Mouse (Mus musculus) midbrain, embryonic 13.5 days (tissue): Measurements from ENCODE around the gene Elobl. TPM values are rescaled to one million over a fixed set of nuclear protein-coding genes. Genes with fewer than 3 reads are reported as not detected.

Experiments
- ATAC-seq: fragments of 200-750 bp; cut with Nextera tagmentation; 2 replicates; pipeline ENCODE4 v1.8.0; 2017; ENCODE audit warnings: mild to moderate bottlenecking, moderate TSS enrichment, moderate library complexity
- H3K27ac ChIP-seq: fragments of 300-500 bp; sonication (generic); 2 replicates; pipeline ENCODE4 v1.5.1; 2015; ENCODE audit warnings: inconsistent platforms, mild to moderate bottlenecking, moderate library complexity
- H3K27me3 ChIP-seq: fragments of 300-500 bp; sonication (generic); 2 replicates; pipeline ENCODE4 v1.6.1; 2015; ENCODE audit warnings: mild to moderate bottlenecking, inconsistent platforms
- H3K36me3 ChIP-seq: fragments of 300-500 bp; sonication (generic); 2 replicates; pipeline ENCODE4 v1.6.1; 2015; ENCODE audit warnings: mild to moderate bottlenecking, inconsistent platforms
- H3K4me1 ChIP-seq: fragments of 300-500 bp; sonication (generic); replicated peaks from 2 replicates; pipeline ENCODE4 v1.6.1; 2015; ENCODE audit warnings: inconsistent platforms
- H3K4me2 ChIP-seq: fragments of 300-500 bp; sonication (generic); replicated peaks from 2 replicates; pipeline ENCODE4 v1.6.1; 2015; ENCODE audit warnings: moderate library complexity, mild to moderate bottlenecking, inconsistent platforms
- H3K4me3 ChIP-seq: fragments of 300-500 bp; sonication (generic); replicated peaks from 2 replicates; pipeline ENCODE4 v1.5.1; 2015; ENCODE audit warnings: mild to moderate bottlenecking, inconsistent platforms
- H3K9ac ChIP-seq: fragments of 300-500 bp; sonication (generic); replicated peaks from 2 replicates; pipeline ENCODE4 v1.6.1; 2015; ENCODE audit warnings: mild to moderate bottlenecking, inconsistent platforms
- H3K9me3 ChIP-seq: fragments of 300-500 bp; sonication (generic); 2 replicates; pipeline ENCODE4 v1.6.1; 2016; ENCODE audit warnings: mild to moderate bottlenecking, inconsistent platforms
- WGBS: fragments of 180-500 bp; shearing (Covaris S2); methylation state at CpG from one replicate; pipeline ENCODE4 v1.1.7; 2015; 5-methylcytosine and 5-hydroxymethylcytosine counted together
- polyA plus RNA-seq: library from polyadenylated mRNA; unstranded; fragments of >200 nt; fragmentation: Nextera tagmentation; extraction: Ambion mirVana; gene quantifications from 2 replicates; pipeline ENCODE4 v1.2.1, GENCODE M21; 2015

Elobl gene
- polyA plus RNA-seq, 1 experiment from 2014 or later: not detected

DNA sequence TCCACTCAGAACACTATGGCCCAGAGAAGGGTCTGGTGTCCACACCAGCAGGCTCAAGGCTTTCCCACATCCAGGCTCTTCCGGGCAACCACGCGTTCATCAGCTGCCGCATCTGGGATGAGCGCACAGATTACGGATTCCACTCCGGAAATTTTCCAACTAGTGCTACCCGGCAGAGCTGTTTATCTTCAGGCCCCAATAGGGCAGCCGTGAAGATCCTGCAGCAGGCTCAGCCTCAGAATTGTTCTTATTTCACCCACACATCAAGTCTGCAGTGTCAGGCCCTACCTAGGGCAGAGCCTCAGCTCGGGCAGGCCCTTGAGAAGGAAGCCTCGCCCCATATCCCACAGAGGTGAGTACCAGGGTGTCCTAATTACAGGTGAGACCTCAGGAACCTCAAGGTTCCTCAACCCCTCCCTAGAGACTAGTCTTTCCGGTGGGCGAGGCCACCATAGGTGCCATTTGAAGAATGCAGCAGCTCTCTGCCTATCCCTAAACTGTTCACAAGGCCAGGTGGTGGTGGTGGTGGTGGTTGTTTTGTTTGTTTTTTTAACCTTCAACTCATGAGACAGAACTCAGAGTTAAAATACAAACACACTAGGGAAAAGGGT, 16.0 kb downstream of the Elobl start:
- Histone ChIP-seq H3K36me3 (peaks cover 16% of the 10 kb centered on the region; the same call in 1 of the 2 replicates), H3K27me3 (no peaks in the 10 kb centered on the region), H3K4me1 (peaks cover 13% of the 10 kb centered on the region), H3K9me3 (no peaks in the 10 kb centered on the region), H3K4me2 (no peak overlapping the region), H3K27ac (no peak overlapping the region), H3K9ac (no peak overlapping the region), H3K4me3 (no peak overlapping the region)
- ATAC-seq: no peak
- 92% methylated on average over 13 of the region's 13 CpGs for WGBS

DNA sequence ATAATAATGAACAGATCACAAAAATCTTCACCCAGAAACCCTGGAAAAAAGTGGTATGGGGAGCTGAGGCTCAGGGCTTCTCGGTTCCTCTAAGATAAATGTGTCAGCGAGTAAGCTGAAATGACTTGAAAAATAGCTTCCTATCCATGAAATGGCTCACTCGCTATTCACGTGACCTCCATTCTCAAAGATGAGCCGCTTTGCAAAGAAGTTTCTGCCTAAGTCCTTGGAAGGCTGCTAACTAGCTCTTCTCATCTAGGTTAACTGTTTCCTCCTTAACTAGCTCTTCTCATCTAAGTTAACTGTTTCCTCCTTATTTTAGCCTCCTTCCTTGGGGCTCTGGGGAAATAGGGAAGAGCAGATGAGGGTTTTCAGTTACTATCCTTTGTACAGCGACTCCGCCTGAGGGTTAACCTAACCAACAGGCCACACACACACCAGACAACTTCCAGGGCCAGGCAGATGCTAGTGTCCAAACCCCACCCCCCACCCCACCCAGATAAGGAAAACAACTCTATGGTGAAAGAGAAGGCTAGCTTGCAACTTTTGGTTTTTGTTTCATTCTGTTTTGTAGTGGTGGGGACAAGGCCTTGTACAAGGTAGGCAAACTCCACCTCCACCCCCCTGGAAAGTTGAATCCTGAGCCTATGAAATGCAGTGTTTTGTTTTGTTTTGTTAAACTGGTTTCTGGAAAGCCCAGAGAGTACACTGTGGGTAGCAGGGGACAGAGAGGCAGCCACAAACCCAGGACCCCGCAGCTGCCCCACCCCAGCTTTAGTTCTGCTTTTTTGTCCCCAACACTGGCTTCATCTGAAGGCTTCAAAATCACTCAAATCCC, 16.7 kb downstream of the Elobl start:
- ATAC-seq: no peak
- Histone ChIP-seq H3K9me3 (no peaks in the 10 kb centered on the region), H3K36me3 (peaks cover 16% of the 10 kb centered on the region; the same call in 1 of the 2 replicates), H3K27ac (no peak overlapping the region), H3K4me1 (peaks cover 9% of the 10 kb centered on the region), H3K9ac (no peak overlapping the region), H3K4me3 (no peak overlapping the region), H3K27me3 (no peaks in the 10 kb centered on the region), H3K4me2 (no peak overlapping the region)
- 96% methylated on average over 8 of the region's 8 CpGs for WGBS

DNA sequence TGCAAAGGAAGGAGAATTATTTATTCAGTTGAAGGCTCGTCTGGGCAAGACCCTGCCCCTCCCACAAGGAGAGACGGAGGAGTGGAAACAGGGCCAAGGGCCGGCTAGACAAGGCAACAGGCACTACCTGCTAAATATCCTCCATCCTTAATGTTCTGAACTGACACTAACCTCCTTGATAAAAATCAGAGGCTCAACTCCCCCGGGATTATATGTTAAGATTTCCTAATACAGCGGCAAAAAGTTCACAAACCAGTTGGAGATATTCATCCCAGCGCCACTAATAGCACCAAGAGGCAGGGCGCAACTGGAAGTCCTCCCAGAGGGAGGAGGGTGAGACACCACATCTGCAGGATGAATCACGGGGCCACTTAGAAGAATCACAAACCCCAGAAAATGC, 17.8 kb downstream of the Elobl start:
- Histone ChIP-seq H3K27ac (no peak overlapping the region), H3K4me1 (no peaks in the 10 kb centered on the region), H3K4me3 (no peak overlapping the region), H3K9me3 (no peaks in the 10 kb centered on the region), H3K27me3 (no peaks in the 10 kb centered on the region), H3K9ac (no peak overlapping the region), H3K4me2 (no peak overlapping the region), H3K36me3 (peaks cover 21% of the 10 kb centered on the region)
- no peak for ATAC-seq
- 77% methylated on average over 8 of the region's 8 CpGs for WGBS

DNA sequence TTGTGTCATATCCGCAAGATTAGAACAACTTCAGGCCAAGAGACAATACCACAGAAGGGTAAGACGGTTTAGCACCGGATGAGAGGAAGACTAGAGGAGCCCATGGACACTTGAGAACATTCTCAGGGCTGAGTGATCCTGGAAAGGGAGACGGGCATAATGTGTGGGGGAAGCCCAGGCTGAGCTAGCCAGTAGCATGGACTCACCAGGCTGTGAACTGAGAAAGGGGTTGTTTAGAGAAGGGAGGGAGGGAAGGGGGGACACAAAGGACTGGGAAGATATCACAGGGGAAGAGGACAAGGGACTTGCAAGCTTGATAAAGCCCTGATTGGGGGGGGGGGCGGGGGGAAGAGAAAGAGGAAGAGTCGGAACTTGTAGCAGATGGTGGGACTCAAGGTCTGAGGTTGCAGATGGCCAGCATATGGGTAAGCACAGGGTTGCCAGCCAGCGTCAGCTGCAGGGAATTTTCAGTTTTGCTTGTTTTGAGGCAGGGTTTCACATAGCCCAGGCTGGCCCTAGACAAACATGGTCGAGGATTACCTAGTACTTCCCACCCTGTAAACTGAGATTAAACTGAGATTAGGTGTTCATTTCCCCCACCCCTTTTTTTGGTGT, 20.7 kb downstream of the Elobl start:
- Histone ChIP-seq H3K36me3 (peaks cover 22% of the 10 kb centered on the region), H3K4me2 (no peak overlapping the region), H3K4me3 (no peak overlapping the region), H3K9me3 (no peaks in the 10 kb centered on the region), H3K27me3 (no peaks in the 10 kb centered on the region), H3K27ac (no peak overlapping the region), H3K4me1 (no peaks in the 10 kb centered on the region), H3K9ac (no peak overlapping the region)
- 79% methylated on average over 8 of the region's 8 CpGs for WGBS
- ATAC-seq: no peak

DNA sequence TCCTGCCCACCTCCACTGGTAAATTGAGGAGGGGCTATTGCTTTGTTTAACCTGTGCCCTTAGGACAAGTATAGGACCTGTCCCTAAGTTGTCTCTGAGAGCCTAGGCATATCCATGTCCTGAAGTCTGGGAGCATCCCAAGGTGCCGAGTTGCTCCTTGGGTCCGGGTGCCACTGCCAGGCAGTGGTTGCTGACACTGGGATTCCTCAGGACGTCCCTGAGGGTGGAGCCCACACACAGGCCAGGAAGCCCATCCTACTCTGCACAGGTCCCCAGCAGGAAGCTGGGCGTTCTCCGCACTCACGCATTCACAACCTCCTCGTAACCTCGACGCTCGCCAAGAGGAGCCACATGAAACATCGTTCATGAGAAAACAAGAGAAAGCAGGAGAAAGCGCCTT, 25.2 kb downstream of the Elobl start:
- H3K27me3 ChIP-seq: no peaks in the 10 kb centered on the region
- H3K4me2 ChIP-seq: no peak overlapping the region
- ATAC-seq: no peak
- no peak overlapping the region for H3K27ac ChIP-seq
- no peak overlapping the region for H3K4me3 ChIP-seq
- WGBS: 88% methylated on average over 12 of the region's 12 CpGs
- H3K4me1 ChIP-seq: no peaks in the 10 kb centered on the region
- H3K36me3 ChIP-seq: peaks cover 21% of the 10 kb centered on the region
- H3K9ac ChIP-seq: no peak overlapping the region
- no peaks in the 10 kb centered on the region for H3K9me3 ChIP-seq

DNA sequence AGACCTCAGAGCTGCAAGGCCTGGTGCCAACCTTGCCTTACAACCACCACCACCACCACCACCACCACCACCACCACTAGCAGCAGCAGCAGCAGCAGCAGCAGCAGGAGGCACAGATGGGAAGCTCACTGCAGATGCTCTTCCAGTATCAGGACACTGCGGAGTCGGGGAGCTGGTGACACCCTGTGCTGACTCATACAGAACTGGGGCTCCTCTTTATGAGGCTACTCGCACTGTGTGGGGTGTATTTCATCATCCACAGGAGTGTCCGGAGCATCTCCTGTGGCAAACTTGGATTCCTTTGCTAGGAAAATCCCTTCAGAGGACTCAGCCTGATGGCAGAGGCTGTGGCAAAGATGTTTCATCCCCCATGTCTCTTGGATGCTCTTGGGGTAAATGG, 27.1 kb downstream of the Elobl start:
- Histone ChIP-seq H3K4me2 (no peak overlapping the region), H3K36me3 (peaks cover 32% of the 10 kb centered on the region), H3K27ac (no peak overlapping the region), H3K4me1 (no peaks in the 10 kb centered on the region), H3K9ac (no peak overlapping the region), H3K9me3 (no peaks in the 10 kb centered on the region), H3K4me3 (no peak overlapping the region), H3K27me3 (no peaks in the 10 kb centered on the region)
- WGBS: 96% methylated on average over 4 of the region's 4 CpGs
- no peak for ATAC-seq

DNA sequence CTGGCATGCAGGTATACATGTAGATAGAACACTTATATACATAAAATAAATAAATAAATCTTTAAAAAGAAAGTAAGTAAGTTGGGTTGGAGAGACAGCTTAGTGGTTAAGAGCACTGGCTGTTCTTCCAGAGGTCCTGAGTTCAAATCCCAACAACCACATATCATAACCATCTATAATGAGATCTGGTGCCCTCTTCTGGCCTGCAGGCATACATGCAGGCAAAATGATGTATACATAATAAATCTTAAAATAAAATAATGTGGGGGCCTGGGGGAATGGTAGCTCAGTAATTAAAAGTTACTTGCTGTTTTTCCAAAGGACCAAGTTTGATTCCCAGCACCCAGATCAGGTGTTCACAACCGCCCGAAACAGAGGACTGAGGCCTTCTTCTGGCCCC, 28.0 kb downstream of the Elobl start:
- Histone ChIP-seq H3K4me3 (no peak overlapping the region), H3K9me3 (no peaks in the 10 kb centered on the region), H3K4me2 (no peak overlapping the region), H3K27ac (no peak overlapping the region), H3K4me1 (no peaks in the 10 kb centered on the region), H3K36me3 (peaks cover 34% of the 10 kb centered on the region), H3K9ac (no peak overlapping the region), H3K27me3 (no peaks in the 10 kb centered on the region)
- 89% methylated on average over 2 of the region's 2 CpGs for WGBS
- ATAC-seq: no peak

DNA sequence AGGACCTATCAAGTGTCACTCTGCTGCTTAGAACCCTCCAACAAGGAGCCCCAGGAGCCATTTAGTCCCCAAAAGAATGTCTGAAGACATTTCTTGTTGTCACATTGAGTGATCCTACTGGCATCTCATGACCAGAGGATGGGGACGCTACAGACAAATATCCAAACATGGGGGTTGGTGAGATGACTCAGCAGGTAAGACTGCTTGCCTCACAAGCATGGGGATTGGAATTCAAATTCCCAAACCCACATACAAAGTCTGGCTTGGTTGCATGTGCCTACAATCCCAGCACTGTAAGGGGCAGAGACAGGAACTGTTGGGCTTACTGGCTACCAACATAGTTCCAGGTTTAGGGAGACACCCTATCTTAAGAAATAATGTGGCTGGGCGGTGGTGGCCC, 28.8 kb downstream of the Elobl start:
- ATAC-seq: no peak
- Histone ChIP-seq H3K27ac (no peak overlapping the region), H3K4me1 (no peaks in the 10 kb centered on the region), H3K27me3 (no peaks in the 10 kb centered on the region), H3K9ac (no peak overlapping the region), H3K4me3 (no peak overlapping the region), H3K36me3 (peaks cover 38% of the 10 kb centered on the region), H3K9me3 (no peaks in the 10 kb centered on the region), H3K4me2 (no peak overlapping the region)
- WGBS: 93% methylated on average over 2 of the region's 2 CpGs

DNA sequence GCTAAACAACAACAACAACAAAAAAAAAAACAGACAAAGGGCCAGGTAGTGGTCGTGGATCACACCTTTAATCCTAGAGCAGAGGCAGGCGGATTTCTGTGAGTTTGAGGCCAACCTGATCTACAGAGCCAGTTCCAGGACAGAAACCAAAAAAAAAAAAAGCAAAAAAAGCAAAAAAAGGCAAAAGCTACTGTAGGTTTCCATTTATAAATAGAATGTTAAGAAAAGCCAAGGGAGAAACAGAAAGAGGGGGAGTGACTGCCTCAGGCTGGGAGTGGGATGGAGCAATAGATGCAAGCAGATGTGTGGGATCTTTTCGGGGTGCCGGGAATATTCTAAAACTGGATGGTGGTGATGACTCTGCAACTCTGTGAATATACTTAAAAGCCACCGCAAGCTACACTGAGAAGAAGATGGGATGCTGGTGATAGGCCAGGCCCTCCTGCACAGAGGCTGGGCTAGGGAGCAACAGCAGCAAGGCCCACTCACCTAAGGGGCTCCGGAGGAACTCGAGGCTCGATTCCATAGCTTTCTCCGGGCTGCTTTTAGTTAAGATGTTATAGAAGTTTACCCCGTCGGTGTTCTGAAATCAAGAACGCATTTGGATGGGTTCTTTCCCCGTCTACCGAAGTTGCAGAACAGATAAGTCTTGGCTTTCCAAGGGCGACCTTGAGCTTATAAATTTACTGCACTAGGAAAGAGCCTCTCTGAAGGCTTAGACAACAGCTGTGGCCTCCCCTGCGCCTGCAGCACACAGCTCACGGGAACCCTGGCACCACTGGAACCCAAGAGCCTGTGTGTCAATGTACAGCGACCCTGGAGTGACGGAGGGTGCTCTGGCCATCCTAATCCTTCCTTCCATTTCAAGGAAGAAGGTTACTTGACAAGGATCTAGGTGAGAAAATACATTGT, 32.4 kb downstream of the Elobl start:
- H3K4me1 ChIP-seq: no peaks in the 10 kb centered on the region
- WGBS: 94% methylated on average over 19 of the region's 19 CpGs
- no peak overlapping the region for H3K27ac ChIP-seq
- no peak overlapping the region for H3K4me3 ChIP-seq
- no peak overlapping the region for H3K4me2 ChIP-seq
- ATAC-seq: no peak
- H3K9me3 ChIP-seq: no peaks in the 10 kb centered on the region
- H3K36me3 ChIP-seq: peaks cover 37% of the 10 kb centered on the region
- H3K9ac ChIP-seq: no peak overlapping the region
- no peaks in the 10 kb centered on the region for H3K27me3 ChIP-seq

DNA sequence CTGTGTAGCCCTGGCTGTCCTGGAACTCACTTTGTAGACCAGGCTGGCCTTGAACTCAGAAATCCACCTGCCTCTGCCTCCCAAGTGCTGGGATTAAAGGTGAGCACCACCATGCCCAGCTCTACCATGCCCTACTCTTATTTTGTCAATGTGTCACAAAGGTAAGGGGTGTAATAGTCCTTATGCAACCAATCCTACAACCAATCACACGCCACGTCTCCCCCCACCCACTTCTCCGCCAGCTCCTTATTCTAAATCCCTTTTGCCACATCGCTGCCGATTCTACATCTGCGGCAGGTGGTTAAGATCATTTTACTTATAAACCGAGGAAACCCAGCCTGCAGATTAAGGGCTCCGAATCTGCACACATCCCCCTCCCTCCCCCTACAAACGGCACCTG, 33.7 kb downstream of the Elobl start:
- Histone ChIP-seq H3K4me3 (no peak overlapping the region), H3K4me1 (no peaks in the 10 kb centered on the region), H3K9ac (no peak overlapping the region), H3K27me3 (no peaks in the 10 kb centered on the region), H3K9me3 (no peaks in the 10 kb centered on the region), H3K27ac (no peak overlapping the region), H3K4me2 (no peak overlapping the region), H3K36me3 (peaks cover 43% of the 10 kb centered on the region)
- WGBS: 93% methylated on average over 9 of the region's 9 CpGs
- ATAC-seq: no peak

DNA sequence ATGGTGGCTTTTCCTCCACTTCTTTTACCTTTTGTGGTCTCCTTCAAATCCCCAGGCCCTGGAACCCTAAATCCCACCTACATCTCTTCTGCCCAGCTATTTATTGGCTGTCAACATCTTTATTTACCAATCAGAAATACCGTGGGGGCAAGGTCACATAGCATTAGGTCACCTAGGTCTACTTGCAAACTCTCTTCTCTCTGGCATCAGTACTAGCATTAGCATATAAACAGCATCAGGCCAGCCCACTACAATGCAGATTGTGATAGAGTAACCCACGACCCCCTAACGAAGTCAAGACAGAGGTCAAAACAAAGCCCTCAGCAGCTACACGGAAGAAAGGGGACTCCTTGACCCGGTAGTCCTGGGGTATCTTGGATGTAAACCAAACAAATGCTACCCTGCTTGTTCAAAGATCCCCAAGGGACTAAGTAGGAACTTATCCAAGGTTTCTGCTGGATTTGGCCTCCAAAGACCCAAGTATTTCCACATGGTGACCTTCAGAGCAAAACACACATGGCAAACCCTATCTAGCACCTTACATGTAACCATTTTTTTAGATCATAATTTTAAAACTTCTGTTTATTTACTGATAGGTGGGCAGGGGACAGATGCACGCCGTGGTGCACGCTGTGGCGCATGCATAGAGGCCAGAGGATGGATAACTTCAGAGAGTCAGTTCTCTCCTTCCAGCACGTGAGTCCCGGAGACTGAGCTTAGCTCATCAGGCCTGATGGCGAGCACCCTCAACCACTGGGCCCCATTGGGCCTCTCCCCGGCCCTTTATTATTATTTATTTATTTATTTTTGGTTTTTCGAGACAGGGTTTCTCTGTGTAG, 34.8 kb downstream of the Elobl start:
- Histone ChIP-seq H3K4me1 (no peaks in the 10 kb centered on the region), H3K4me2 (no peak overlapping the region), H3K9ac (no peak overlapping the region), H3K27me3 (no peaks in the 10 kb centered on the region), H3K9me3 (no peaks in the 10 kb centered on the region), H3K27ac (no peak overlapping the region), H3K36me3 (peaks cover 52% of the 10 kb centered on the region), H3K4me3 (no peak overlapping the region)
- no peak for ATAC-seq
- WGBS: 79% methylated on average over 14 of the region's 14 CpGs
